Mouse (Mus musculus) testis, postnatal 14 days (tissue): Measurements from ENCODE around the gene Sv2c.
"Not testable (repeated sequence)": the region's sequence is repeated elsewhere in the genome, so short reads cannot be mapped to it uniquely, and the experiment has no call there.

Experiments
- DNase-seq: peaks from one replicate; pipeline ENCODE4 v3.0.0; 2021; ENCODE audit warnings: low spot score

Gene Sv2c

DNA sequence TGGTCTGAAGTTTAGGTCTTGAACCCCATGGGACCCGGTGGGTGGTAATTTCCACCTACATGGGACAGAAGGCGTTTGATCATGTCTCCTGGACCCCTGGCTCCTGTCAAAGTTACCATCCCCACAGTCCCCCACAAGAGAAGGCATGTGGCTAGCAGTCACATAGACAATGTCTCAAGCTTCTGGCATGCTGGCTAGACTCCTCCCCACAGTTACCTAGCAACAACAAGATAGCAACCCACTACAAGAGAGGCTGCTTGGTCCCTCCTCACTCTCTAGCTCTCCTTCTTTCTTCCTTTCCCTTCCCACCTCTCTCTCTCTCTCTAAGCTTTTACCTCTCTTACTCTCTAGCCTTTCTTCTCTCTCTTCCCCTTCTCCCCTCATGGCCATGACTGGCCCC, 164.3 kb downstream of the Sv2c start:
- DNase-seq: not testable (repeated sequence)

DNA sequence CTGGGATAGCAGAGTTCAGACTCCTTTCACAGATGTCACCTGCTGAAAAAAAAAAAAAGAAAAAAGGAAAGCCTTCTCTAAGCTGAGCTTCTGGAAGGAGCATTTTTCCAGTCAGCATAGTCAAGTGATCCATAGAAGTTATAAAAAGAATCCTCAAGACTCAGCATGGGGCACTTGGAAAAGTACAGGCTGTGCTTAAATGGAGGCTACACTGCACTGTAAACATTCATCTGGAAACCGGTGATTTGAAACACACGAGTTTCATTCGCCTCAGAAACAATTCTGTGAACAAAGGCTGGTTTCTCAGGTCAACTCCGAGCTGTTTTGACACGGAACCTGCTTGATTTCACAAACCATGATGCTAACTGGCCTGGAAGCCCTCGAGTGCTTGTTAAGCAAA, 165.6 kb downstream of the Sv2c start:
- DNase-seq: no peak

DNA sequence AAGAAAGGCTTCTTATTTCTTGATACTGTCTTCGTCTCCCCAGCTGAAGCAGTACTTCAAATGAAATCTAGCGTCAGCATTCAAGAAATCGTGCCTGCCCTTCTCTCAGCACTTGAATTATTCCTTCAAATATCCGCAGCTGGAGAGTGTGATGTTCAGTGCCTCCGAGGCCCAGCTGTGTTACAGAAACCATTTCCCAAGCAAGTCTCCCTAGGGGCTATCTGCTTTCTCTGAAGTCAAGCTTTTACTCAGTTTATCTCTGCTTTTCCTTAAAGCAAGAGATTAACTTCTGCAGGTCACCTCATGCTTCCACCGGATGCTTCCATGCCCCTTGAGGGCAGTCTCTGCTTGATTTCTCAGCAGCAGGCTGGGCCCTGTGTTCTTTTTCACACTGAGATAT, 166.8 kb downstream of the Sv2c start:
- no peak for DNase-seq

DNA sequence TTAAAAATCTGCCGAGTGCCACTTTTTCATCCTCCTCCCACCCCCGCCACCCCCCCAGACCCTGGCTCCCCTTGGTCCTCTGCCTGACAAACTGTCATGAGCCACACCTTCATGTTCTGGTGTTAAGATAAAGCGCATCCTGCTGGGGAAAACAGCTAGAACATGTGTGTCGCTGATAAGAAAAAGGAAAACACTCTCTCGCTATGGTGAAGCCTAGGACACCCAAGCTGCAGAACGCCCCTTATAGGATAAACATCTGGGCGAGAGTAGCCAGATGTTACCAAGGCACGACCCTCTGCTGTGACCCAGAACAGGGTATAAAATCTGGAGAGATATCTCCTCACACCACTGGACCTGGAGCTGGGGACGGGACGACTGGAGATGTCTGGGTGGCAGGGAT, 167.2 kb downstream of the Sv2c start:
- DNase-seq: no peak

- no peak for DNase-seq
Observed at GRCm38 (mm10) chr13:95964226-95964625, 168.2 kb downstream of the Sv2c start.

- DNase-seq: no peak
Observed at GRCm38 (mm10) chr13:95963671-95964070, 168.7 kb downstream of the Sv2c start.

DNA sequence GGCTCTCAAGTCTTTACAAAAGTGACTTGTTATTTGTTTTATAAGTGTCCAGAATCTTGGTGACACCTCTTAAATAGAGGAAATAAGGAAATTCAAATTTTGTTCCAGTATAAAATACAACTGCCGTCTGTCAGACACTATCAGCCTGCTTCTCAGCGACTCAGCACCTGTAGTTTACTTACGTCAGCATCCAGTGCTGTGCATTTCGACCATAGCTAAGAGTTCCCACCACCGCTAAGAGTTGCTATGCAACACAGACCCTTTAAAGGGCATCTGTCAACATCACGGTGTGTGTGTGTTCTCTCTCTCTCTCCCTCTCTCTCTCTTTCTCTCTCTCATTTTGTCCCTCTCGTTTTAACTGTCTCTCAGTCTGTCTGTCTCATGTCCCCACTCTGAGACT, 170.5 kb downstream of the Sv2c start:
- no peak for DNase-seq

- no peak for DNase-seq
Observed at GRCm38 (mm10) chr13:95961191-95961791, 171.1 kb downstream of the Sv2c start.

DNA sequence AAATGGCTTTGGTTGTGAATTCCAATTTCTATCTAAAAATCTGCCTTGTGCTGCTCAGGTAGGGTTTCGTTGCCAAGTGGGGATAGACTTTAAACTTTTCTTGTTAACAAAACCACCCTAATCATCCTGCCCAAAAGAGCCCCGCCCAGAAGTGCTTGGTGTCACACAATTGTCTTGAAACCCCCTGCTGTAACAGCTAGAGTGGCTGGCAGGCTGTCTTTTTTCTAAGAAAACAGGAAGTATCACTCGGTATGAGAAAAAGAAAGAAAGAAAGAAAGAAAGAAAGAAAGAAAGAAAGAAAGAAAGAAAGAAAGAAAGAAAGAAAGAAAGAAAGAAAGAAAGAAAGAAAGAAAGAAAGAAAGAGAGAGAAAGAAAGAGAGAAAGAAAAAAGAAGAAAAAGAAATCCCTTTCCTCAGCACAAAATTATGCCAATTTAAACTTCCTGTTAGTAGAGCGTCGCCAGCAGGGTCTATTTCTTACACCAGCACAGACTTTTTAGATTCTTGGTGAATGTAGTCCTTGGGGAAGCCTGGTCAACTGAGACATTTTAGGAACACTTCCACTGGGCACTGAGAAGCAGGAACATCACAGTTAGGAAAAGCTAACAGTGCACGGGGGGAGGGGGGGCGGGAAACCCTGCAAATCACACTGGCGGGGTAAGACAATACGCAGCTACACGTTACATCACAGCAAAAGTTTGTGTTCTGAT, 171.7 kb downstream of the Sv2c start:
- DNase-seq: no peak

DNA sequence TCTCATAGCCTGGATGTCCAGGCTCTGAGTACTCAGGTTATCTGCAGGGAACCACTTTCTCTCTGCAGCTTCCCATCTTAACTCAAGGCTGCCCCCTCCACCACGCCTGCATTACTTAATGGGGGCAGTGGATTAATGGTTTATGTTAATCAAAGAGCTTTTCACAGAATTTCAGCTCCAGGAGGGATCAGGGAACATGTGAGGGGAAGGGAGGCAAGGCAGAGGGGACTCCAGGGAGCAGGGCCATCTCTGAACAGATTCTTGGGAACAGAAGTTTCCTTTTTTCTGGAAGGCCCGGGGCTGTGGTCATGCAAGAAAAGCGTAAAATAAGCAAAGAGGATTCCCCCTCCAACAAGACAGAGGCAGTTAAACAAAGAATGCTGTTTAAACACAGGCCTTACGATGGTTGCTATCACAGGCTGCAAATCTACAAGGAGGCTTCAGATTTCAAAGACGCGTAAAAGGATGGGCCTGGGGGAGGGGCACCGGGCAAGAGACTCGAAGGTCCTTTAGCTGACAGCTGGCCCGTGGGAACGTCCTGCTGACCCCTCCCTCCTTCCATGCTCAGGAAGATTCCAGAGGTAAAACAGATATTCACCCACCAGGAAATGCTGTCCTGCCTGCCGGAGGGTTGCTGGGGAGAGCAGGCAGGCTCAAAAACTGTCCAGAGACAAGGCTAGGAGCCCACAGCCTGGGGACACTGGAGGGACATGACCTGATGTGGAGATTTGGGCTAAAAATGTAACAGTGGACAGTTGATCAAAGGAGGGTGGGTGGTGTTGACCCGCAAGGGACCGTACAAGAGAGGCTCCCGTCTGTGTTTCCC, 172.5 kb downstream of the Sv2c start:
- no peak for DNase-seq

DNA sequence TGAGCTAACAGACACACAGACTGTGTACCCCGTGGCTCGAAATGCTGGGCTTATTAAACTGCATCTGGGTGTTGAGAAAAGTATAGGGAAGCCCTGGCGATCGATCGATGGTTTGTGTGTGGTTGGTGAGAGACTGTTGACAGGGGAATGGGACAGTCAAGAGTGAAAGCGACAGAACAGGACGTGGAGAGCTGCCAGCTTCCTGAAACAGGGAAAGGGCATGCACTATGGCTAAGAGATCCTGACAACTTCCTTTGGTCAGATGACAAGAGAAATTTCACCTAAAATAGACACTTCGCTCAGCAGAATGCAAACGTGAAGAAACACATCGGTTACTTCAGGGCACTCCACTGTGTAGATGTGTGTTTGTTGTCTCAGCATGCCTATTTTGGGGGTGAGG, 175.2 kb downstream of the Sv2c start:
- DNase-seq: no peak

- DNase-seq: no peak
Observed at GRCm38 (mm10) chr13:95956327-95956781, 176.0 kb downstream of the Sv2c start.

DNA sequence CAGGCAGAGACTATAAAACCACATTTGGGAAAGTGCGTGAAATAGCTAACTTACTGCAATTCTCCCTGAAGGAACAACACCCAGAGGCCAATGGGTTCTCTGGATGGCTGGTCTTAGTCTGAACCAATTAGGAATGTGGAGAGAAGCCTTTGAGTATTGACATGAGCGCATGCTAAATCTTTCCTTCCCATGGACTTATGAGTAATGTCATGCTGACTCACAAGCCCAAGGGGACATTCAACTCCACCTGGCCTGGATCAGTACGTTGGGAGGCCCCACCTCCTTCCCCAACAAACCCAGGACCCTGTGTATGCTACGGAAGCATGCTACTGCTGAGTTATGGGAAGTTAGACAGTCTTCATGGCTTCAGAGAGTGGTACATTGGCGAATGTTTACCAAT, 177.2 kb downstream of the Sv2c start:
- DNase-seq: no peak

DNA sequence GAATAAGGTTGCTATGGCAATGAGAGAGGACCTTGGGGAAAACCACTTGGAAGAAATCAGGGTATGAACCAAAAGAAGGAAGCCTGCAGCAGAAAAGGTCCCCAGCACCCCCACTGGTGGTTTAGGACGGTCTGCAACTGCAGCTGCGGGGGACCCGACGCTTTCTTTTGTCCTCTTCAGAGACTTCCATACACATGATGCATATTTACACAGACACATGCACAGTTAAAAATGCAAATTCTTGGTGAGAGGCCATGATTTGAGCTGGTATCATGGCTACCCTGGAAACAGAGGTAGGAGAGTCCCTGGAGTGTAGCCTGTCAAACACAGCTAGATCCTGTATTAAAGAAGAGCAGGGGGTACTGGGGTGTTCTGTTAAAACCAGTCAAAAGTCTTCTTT, 178.7 kb downstream of the Sv2c start:
- DNase-seq: no peak

- no peak for DNase-seq
Observed at GRCm38 (mm10) chr13:95952263-95952662, 180.1 kb downstream of the Sv2c start.

- DNase-seq: no peak
Observed at GRCm38 (mm10) chr13:95951098-95951894, 181.1 kb downstream of the Sv2c start.

DNA sequence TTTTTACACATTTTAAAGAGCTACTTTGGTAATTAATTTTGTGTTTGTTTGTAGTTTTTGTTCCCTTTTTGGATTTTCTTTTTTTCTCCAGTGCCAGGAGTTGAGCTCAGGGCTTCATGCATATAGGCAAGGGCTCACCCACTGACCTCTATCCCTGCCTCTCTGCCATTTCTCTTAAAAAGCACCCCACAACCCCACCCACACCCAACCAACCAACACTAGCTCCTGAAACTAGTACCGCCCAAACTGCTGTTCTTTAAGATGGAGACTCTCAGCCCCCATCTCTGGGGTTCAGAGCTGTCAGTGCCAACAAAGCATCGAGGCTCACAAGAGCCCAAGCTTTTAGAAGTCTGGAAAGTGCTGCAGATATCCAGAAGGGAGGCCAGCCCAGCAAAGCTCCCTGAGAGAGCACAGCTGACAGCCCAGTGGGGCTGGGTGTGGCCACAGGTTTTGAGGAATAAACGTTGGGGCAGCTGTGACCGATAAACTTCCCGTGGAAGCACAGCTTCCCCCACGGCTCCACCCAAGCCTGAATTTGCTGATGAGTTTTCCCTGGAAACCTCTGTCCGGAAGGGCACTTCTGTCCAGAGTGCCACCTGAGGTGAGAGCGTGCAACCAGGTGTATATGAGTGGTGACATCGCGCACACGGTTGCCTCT, 181.8 kb downstream of the Sv2c start:
- DNase-seq: no peak

- DNase-seq: no peak
Observed at GRCm38 (mm10) chr13:95949356-95949755, 183.0 kb downstream of the Sv2c start.

- no peak for DNase-seq
Observed at GRCm38 (mm10) chr13:95948821-95949220, 183.6 kb downstream of the Sv2c start.

GRCm38 (mm10) chr13:95948394-95948793, 184.0 kb downstream of the Sv2c start:
- no peak for DNase-seq

DNA sequence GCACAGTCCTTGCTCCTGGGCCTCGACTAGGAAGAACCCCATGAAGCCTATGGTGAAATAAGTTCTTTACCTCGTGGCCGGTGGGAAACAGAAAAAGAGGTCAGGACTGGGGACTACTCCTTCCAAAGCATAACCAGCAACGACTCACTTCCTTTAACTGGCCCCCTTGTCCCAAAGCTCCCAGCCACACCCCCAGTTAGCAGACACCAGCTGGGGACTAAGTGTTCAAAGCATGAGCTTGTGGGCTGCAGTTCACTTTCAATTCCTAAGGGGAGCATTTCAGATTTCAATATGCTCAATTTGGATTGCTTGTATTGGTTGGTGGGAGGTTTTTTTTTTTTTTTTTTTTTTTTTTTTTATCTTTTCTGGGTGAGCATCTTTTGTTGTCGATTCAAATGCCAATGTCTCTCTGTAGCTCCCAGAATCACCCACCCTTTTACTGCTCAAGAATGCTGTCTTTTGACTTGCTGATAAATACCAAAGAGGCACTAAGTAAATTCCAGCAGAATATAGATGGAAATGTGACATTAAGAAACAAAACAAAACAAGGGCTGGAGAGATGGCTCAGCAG, 186.4 kb downstream of the Sv2c start:
- DNase-seq: no peak
